Mouse (Mus musculus) liver, postnatal 0 days (tissue): ENCODE measurements around the gene Mbtps1. TPM values are rescaled to one million over a fixed set of nuclear protein-coding genes. Genes with fewer than 3 reads are reported as not detected.
A peak's percentile ranks its signal among the peaks of the same experiment; 100 is the strongest.

ENCODE experiments used
- ATAC-seq: fragments of 200-750 bp; cut with Nextera tagmentation; 2 replicates; pipeline ENCODE4 v1.8.0; 2017; ENCODE audit warnings: mild to moderate bottlenecking, moderate library complexity
- DNase-seq: peaks from one replicate; pipeline ENCODE4 v3.0.0-alpha.2; 2016
- H3K27ac ChIP-seq: fragments of 300-500 bp; sonication (generic); 2 replicates; pipeline ENCODE4 v1.5.1; 2014; ENCODE audit warnings: antibody characterized with exemption, moderate library complexity, mild to moderate bottlenecking, low read depth
- H3K27me3 ChIP-seq: fragments of 300-500 bp; sonication (generic); 2 replicates; pipeline ENCODE4 v1.6.1; 2014; ENCODE audit warnings: low read length, control low read depth, mixed read lengths; ENCODE audit not compliant: insufficient read depth
- H3K36me3 ChIP-seq: fragments of 300-500 bp; sonication (generic); replicated peaks from 2 replicates; pipeline ENCODE4 v1.6.1; 2014; ENCODE audit warnings: mild to moderate bottlenecking, control low read depth, low read length, moderate library complexity, mixed read lengths; ENCODE audit not compliant: insufficient read depth
- H3K4me1 ChIP-seq: fragments of 300-500 bp; sonication (generic); 2 replicates; pipeline ENCODE4 v1.6.1; 2014; ENCODE audit warnings: antibody characterized with exemption, mild to moderate bottlenecking, control low read depth; ENCODE audit not compliant: insufficient read depth
- H3K4me2 ChIP-seq: fragments of 300-500 bp; sonication (generic); 2 replicates; pipeline ENCODE4 v1.6.1; 2014; ENCODE audit warnings: low read depth, mild to moderate bottlenecking, low read length, moderate library complexity, mixed read lengths
- H3K4me3 ChIP-seq: fragments of 300-500 bp; sonication (generic); 2 replicates; pipeline ENCODE4 v1.5.1; 2014; ENCODE audit warnings: low read depth, low read length
- H3K9ac ChIP-seq: fragments of 300-500 bp; sonication (generic); replicated peaks from 2 replicates; pipeline ENCODE4 v1.6.1; 2014; ENCODE audit warnings: mild to moderate bottlenecking, moderate library complexity
- H3K9me3 ChIP-seq: fragments of 300-500 bp; sonication (generic); 2 replicates; pipeline ENCODE4 v1.6.1; 2016; ENCODE audit warnings: mild to moderate bottlenecking, control low read depth, low read length, mixed read lengths
- CTCF ChIP-seq: sonication (generic); IDR thresholded peaks from 2 replicates; pipeline ENCODE4 v1.5.1; 2016; ENCODE audit warnings: antibody characterized with exemption, low read depth
- EP300 ChIP-seq: IDR thresholded peaks from 2 replicates; pipeline ENCODE4 v1.6.1; 2016; ENCODE audit warnings: antibody characterized with exemption, low read depth, mild to moderate bottlenecking
- WGBS: fragments of 180-500 bp; shearing (Covaris S2); extraction: QIAGEN DNeasy Blood & Tissue Kit; methylation state at CpG from one replicate; pipeline ENCODE4 v1.1.7; 2014; ENCODE audit not compliant: insufficient replicate concordance; 5-methylcytosine and 5-hydroxymethylcytosine counted together
- polyA plus RNA-seq: library from polyadenylated mRNA; unstranded; fragments of >200 nt; fragmentation: Nextera tagmentation; extraction: Ambion mirVana; gene quantifications from 2 replicates; pipeline ENCODE4 v1.2.1, GENCODE M21; 2015

Mbtps1 gene
- polyA plus RNA-seq, 1 experiment from 2014 or later, result 20.1 TPM

GRCm38 (mm10) chr8:119503191-119503767 is 55.3 kb downstream of the Mbtps1 start:
- TF ChIP-seq CTCF (no peak), EP300 (no peak)
- Histone ChIP-seq H3K27ac (no peak overlapping the region), H3K4me3 (no peak overlapping the region), H3K36me3 (peaks cover 18% of the 10 kb centered on the region), H3K9ac (no peak overlapping the region), H3K27me3 (0 out of 2 replicates have a peak, but pooled peaks cover 4% of the 10 kb centered on the region), H3K4me1 (no peaks in the 10 kb centered on the region), H3K4me2 (no peak overlapping the region), H3K9me3 (no peaks in the 10 kb centered on the region)
- WGBS, result 66% methylated on average over 10 of the region's 10 CpGs
- no peak for DNase-seq
- ATAC-seq, result no peak

- Histone ChIP-seq H3K27me3 (0 out of 2 replicates have a peak, but pooled peaks cover 4% of the 10 kb centered on the region), H3K9me3 (no peaks in the 10 kb centered on the region), H3K4me2 (no peak overlapping the region), H3K4me3 (no peak overlapping the region), H3K9ac (no peak overlapping the region), H3K27ac (no peak overlapping the region), H3K4me1 (no peaks in the 10 kb centered on the region), H3K36me3 (peaks cover 8% of the 10 kb centered on the region)
- DNase-seq (no peak), ATAC-seq (no peak)
- no peak for TF ChIP-seq CTCF
- no peak for TF ChIP-seq EP300
- 33% methylated on average over 4 of the region's 4 CpGs for WGBS
Measured at GRCm38 (mm10) chr8:119502111-119502510, 56.4 kb downstream of the Mbtps1 start.

GRCm38 (mm10) chr8:119501598-119501997 is 56.9 kb downstream of the Mbtps1 start, which contains the start of gene Slc38a8:
Gene Slc38a8, minus strand, starts transcription at chr8:119501698.
- H3K9me3 ChIP-seq, result no peaks in the 10 kb centered on the region
- no peak within 1 kb of the TSS for H3K27ac ChIP-seq
- H3K9ac ChIP-seq, result no peak within 1 kb of the TSS
- no peak within 1 kb of the TSS for H3K4me2 ChIP-seq
- peaks cover 7% of the 10 kb centered on the region for H3K36me3 ChIP-seq
- H3K4me3 ChIP-seq, result no peak within 1 kb of the TSS
- 0 out of 2 replicates have a peak, but pooled peaks cover 4% of the 10 kb centered on the region for H3K27me3 ChIP-seq
- WGBS, result 47% methylated on average over 5 of the region's 5 CpGs
- DNase-seq (no peak), ATAC-seq (no peak)
- TF ChIP-seq EP300 (no peak), CTCF (no peak)
- no peaks in the 10 kb centered on the region for H3K4me1 ChIP-seq

- no peak overlapping the region for H3K4me3 ChIP-seq
- TF ChIP-seq CTCF, result no peak
- TF ChIP-seq EP300, result no peak
Measured at GRCm38 (mm10) chr8:119499836-119500235, 58.7 kb downstream of the Mbtps1 start.

GRCm38 (mm10) chr8:119496848-119497247 is 61.7 kb downstream of the Mbtps1 start:
- no peak overlapping the region for H3K4me2 ChIP-seq
- no peaks in the 10 kb centered on the region for H3K36me3 ChIP-seq
- no peak overlapping the region for H3K4me3 ChIP-seq
- no peak for TF ChIP-seq EP300
- TF ChIP-seq CTCF, result peak; percentile 80
- no peaks in the 10 kb centered on the region for H3K4me1 ChIP-seq
- no peaks in the 10 kb centered on the region for H3K9me3 ChIP-seq
- no peak overlapping the region for H3K27ac ChIP-seq
- ATAC-seq (no peak), DNase-seq (peak; percentile 66)
- WGBS, result 31% methylated on average over 6 of the region's 6 CpGs
- no peak overlapping the region for H3K9ac ChIP-seq
- no peaks in the 10 kb centered on the region for H3K27me3 ChIP-seq

More at GRCm38 (mm10) chr8:119499836-119500235, 58.7 kb downstream of the Mbtps1 start:
- no peaks in the 10 kb centered on the region for H3K9me3 ChIP-seq
- no peak overlapping the region for H3K9ac ChIP-seq
- H3K4me2 ChIP-seq, result no peak overlapping the region
- no peaks in the 10 kb centered on the region for H3K36me3 ChIP-seq
- WGBS, result 71% methylated on average over 2 of the region's 2 CpGs
- DNase-seq (no peak), ATAC-seq (no peak)
- no peaks in the 10 kb centered on the region for H3K4me1 ChIP-seq
- H3K27ac ChIP-seq, result no peak overlapping the region
- 0 out of 2 replicates have a peak, but pooled peaks cover 4% of the 10 kb centered on the region for H3K27me3 ChIP-seq

GRCm38 (mm10) chr8:119487093-119487492 is 71.4 kb downstream of the Mbtps1 start:
- H3K27ac ChIP-seq, result no peak overlapping the region
- DNase-seq (peak; percentile 51), ATAC-seq (peak; percentile 72)
- peaks cover 9% of the 10 kb centered on the region for H3K4me1 ChIP-seq
- no peak overlapping the region for H3K4me2 ChIP-seq
- no peaks in the 10 kb centered on the region for H3K36me3 ChIP-seq
- H3K4me3 ChIP-seq, result no peak overlapping the region
- WGBS, result 60% methylated on average over 7 of the region's 7 CpGs
- 0 out of 2 replicates have a peak, but pooled peaks cover 2% of the 10 kb centered on the region for H3K27me3 ChIP-seq
- TF ChIP-seq CTCF (no peak), EP300 (no peak)
- no peak overlapping the region for H3K9ac ChIP-seq
- H3K9me3 ChIP-seq, result no peaks in the 10 kb centered on the region
